Mouse (Mus musculus) liver, adult (tissue): ENCODE data around the gene Wipi2.

ENCODE experiments used
- GATA4 ChIP-seq: IDR thresholded peaks from 2 replicates; pipeline ENCODE4 v1.6.1; 2014; ENCODE audit warnings: mild to moderate bottlenecking, low read length; ENCODE audit not compliant: insufficient replicate concordance

Gene Wipi2

DNA sequence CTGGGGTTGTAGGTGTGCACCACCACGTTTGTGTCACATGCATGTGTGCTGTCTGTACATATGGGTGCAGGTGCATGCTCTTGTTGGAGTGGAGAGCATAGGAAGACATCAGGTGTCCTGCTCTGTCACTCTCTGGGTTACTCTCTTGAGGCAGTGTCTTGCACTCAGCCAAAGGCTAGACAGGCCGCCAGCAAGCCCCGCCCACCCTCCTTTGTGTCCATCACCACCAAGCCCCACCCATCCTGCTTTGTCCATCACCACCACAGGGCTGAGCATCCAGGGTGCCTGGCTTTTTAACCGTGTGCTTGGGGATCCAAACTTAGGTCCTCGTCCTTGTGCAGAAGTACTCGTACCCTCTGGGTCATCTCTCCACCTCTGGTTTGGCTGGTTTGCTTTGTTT is 68.8 kb downstream of the Wipi2 start:
- TF ChIP-seq GATA4, result no peak

DNA sequence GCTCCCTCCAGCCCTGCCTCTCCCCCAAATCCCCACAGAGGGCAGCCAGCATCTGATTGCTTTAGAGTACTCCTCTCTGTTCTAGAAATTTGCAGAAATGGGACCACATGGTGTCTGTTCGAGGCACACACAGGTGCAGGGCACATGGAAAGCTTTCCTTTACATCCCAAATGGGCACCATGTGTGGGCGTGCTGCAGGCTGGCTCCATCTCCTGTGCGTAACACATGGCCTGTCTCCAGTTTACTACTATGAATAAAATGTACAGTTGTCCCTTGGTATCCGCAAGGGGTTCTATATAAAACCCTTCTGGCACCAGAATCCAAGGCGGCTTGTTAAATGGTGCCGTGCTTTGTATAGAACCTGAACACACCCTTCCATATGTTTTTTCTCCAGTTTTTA is 69.4 kb downstream of the Wipi2 start:
- no peak for TF ChIP-seq GATA4

DNA sequence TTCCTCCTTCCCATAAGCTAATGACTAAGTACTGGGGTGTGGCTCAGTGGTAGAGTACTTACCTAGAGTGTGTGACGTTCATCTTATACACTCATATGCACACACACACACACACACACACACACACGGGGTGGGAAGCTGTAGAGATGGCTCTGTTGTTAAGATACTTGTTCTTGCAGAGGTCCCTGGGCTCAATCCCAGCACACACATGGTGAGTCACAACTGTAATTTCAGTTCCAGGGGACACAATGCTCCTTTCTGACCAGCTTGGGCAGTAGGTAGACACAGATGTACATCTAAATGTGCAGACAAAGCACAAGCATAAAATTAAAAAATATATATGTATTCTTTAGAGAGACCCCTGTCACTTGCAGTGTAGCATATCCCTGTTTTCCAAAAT is 70.2 kb downstream of the Wipi2 start:
- TF ChIP-seq GATA4, result no peak

DNA sequence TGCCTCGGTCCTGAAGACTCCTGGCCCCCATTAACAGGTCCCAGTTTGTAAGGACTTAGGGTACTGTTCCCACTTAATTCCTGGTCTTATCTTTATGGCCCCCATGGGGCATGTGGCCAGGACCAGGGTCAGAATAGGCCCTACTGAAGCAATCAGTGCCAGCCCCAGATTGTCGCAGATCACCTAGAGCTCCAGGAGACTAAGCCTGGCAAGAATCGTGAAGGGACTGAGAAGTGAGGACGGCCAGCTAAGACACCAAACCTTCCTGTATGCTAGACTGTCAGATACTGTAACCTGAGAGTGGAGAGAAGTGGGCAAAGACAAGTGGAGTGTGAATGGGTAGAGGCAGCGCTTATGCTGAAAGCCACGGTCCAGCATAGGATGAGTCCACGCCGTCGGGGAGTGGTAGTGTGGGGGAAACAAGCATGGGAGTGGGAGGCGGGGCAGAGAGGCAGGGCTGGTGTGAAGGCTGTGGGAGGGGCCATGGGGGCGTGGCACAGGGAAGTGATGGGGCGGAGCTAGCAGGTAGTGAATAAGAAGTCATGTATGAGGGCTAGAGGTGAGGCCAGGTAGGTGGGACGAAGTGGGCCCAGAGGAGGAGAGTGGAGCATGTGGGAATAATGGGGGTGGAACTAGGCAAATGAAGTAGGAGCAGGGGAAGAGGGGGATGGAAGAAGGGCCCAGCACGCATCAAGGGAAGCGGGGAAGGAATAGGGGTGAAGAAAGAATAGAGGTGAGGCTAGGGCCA is 73.5 kb downstream of the Wipi2 start:
- no peak for TF ChIP-seq GATA4

DNA sequence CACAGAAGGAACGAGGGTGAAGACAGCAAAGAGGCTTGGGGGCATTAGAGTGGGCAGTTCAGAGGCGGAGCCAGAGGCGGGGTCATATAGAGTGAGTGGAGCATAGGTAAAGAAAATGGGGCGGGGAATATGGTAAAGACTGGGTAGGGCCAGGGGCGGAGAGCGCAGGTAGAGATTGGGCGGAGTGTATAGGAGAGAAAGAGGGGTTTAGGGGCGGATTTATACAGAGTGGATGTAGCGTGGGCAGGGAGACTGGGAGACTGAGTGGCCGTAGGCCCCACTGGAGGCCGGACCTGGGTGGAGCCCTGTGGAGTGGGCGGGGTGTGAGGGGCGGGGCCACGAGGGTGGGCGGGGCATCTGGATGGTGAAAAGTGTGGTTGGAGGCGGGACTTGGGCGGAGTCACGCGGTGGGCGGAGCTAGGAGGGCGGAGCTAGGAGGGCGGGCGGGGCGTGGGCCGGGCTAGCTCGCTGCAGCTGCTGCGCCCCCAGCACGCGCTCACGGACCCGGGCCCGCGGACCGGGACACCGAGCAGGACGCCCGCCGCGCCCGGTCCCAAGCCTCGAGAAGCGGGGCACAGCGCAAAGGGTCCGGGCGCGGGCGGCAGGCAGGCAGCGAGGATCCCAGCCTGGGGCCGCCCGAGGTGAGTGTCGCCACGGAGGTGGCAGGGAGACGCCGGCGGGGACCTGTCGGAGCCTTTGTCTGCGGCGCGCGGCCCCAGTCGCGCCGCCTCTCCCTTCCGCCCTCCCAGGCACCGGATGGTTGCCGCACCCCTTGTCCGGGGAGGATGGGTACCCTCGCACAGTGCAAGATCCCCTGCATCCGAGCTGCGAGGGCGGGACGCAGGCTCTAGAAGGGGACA is 74.4 kb downstream of the Wipi2 start:
- TF ChIP-seq GATA4, result no peak

DNA sequence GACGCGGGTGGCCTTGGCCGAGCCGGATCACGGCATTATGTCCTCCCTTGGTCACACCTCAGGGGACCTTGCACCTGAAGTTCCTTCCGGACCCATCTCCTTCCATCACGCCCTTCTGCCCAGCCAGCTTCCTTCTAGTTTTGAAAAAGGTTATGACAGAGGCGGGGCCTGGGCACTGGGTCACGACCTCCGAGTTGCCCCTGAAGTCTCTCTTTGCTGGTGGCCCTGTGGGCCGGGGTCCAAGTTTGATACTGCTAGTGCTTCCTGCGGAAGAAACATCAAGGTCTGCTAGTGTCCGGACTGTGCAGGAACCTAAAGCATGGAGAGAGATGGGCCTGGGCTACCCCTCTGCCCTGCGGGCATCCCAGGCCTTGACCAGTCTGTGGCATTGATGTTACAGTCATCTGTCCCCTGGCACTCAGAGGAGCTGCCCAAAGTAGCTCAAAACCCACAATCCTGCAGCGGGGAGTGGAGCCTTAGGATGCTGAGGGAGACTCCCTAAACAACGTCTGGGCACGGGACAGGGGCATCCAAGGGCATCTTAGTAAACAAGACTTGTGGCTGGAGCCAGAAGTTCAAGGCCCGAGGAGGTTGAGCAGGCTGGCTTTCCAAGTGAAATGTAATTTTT is 75.1 kb downstream of the Wipi2 start:
- TF ChIP-seq GATA4, result no peak

DNA sequence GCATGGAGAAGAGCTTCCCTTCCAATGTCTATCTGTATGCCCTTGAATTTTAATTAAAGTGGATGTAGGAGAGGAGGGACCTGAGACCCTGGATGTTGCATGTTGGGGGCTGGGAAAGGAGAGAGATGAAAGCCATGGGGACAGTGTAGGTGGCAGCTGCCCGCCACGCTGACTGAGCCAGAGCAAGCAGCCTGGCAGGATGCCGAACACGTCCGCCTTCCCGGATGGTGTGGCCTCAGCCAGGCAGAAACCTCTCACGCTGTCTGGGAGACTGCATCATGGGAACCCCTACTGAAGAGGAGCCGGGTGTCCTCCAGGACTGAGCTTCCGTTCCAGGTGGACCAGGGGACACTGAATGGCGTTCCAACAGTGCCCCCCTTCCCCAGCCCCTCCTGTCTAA is 76.1 kb downstream of the Wipi2 start:
- no peak for TF ChIP-seq GATA4

DNA sequence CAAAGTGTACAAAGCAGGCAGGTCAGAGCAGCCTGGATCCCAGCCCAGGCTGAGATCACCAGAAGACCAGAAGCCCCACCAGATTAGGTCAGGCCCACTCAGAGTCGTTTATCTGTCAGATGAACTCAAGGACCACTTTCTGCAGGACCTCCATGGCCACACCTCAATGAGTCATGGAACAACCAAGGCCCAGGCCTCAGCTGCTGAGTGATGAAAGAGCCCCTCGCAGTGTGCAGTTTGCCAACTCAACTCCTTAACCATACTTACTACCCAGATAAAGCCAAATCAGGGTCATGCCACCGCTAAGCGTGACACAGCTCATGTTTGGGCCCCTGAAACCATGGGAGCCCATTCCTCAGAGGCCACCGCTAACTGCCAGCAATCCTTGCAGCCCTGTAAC is 80.2 kb downstream of the Wipi2 start:
- TF ChIP-seq GATA4, result no peak

DNA sequence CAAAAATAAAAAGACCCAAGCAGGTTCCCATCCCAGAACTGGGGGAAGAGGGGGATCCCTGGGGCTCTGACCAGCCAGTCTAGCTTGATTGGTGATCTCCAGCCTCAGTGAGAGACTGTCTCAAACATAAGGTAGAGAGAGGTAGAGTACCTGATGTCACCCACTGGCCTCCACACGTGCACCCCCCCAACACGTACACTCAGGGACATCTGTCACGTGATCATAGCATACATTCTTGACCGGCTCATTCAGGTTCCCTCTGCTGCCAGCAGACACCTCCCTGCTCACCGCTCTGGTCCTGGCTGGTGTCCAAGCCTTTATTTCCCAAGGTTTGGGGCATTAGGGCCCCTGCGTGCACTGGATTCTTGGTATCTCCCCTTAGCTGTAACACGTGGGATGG is 81.9 kb downstream of the Wipi2 start:
- TF ChIP-seq GATA4, result no peak

DNA sequence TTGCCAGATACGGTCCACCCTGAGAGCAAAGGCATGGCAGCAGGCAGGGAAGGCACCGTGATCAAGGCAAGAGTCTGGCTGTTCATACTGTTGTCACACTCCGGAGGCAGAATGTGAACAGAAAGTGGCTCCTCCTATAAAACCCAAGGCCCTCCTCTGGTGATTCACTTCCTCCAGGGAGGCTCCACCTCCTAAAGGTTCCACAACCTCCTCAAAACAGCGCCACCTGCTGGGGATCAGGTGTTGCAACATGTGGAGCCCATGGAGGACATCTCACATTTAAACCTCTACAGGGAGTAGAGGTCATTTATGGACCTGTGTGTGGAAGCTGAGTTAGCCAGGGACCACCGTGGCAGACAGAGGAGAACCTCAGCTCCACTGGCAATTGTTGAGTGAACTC is 84.9 kb downstream of the Wipi2 start:
- no peak for TF ChIP-seq GATA4

DNA sequence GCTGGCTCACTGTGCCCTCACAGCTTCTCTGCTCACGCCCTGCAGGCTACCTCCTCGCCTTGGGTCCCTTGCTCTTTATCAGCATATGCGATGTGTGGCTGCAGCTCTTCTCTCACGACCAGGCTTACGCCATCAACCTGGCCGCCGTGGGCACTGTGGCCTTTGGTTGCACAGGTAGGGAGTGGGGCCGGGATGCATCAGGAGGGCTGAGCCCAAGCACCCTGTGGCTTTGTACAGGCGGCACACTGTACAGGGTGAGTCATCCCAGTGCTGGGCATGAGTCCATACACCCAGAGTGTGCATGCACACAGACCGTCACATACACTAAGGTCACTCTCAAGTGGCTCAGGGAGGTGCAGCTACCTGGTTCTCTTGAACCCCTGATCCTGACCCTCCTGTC is 86.5 kb downstream of the Wipi2 start:
- no peak for TF ChIP-seq GATA4

DNA sequence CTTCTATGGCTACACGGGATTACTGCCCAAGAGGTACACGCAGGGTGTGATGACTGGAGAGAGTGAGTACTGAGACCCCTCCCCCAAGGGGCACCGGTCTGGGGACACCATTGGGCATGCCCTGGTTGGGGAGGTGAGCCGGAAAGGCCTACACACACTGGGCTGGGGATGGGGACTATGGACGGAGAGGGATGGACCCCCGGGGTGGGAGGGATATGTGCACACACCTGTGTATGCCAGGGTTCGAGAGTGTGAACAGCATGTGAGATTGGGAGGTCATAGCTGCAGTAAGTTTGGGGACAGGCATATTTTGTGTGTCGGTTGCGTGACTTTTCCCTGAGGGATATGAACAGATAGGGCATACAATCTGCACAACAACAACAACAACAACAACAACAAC is 87.6 kb downstream of the Wipi2 start:
- TF ChIP-seq GATA4, result no peak

DNA sequence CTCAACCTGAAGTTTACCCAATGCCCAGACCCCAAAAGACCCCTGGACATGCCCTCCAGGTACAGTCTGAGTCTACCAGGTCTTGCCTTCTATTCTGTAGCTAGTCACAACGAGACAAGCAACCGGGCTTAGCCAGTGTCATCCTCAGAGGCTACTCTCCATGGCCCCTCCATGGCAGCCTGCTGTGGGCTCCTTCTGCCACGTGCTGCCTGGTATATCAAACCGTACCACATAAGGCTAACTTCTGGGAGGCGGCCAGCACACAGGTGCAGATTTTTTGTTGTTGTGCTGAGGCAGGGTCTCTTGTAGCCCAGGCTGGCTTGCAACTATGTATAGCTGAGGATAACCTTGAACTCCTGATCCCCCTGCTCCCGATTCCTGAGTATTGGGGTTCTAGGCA is 88.6 kb downstream of the Wipi2 start:
- no peak for TF ChIP-seq GATA4

DNA sequence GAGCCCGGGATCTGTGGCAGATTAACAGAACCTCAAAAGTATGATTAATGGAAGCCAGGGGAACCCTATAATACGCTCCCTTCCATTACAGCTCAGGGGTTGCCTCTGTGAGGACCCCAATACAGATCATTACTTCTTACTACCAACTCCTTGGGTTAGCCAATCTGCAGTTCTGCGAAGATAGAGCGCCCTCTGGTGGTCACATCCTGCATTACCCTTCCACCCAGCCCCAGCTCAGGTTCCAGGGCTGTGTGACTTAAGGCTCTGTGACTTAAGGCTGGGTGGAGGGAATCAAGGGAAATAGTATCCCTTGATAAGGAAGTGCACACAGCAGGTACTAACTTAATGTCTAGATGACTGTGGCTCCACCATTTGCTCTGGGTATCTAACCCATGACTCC is 90.5 kb downstream of the Wipi2 start:
- TF ChIP-seq GATA4, result no peak

DNA sequence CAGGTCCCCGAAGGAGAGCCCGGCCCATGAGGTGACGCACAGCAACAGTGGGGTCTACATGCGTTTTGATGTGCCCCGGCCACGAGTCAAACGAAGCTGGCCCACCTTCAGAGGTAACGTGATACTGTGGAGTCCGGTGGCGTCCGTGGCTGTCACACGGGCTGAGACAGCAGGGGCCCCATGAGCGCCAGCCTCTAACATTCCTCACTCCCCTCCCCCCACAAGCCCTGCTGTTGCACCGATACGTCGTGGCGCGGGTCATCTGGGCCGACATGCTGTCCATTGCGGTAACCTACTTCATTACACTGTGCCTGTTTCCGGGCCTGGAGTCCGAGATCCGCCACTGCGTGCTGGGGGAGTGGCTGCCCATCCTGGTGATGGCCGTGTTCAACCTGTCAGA is 91.0 kb downstream of the Wipi2 start:
- TF ChIP-seq GATA4, result no peak

DNA sequence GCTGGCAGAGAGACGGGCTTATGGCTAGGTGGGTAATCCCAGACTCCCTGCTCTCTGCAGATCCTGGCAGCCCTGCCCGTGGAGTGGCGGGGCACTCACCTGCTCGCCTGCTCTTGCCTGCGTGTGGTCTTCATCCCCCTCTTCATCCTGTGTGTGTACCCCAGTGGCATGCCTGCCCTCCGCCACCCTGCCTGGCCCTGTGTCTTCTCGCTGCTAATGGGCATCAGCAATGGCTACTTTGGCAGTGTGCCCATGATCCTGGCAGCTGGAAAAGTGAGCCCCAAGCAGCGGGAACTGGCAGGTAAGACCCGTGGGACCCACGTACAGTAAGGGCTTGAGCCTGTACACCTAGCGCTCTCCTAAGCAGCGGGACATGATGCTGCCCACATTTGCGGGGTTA is 92.4 kb downstream of the Wipi2 start:
- TF ChIP-seq GATA4, result no peak
